Mouse (Mus musculus) frontal cortex, postnatal 14 days (tissue): ENCODE measurements around the gene Fbxl2.
A peak's percentile ranks its signal among the peaks of the same experiment; 100 is the strongest.
"Not testable (repeated sequence)": the region's sequence is repeated elsewhere in the genome, so short reads cannot be mapped to it uniquely, and the experiment has no call there.

Experiments
- DNase-seq, 2 experiments: peaks; one replicate each; pipeline ENCODE4 v3.0.0; 2022; ENCODE audit warnings: low spot score in 2 of 2

Gene Fbxl2

DNA sequence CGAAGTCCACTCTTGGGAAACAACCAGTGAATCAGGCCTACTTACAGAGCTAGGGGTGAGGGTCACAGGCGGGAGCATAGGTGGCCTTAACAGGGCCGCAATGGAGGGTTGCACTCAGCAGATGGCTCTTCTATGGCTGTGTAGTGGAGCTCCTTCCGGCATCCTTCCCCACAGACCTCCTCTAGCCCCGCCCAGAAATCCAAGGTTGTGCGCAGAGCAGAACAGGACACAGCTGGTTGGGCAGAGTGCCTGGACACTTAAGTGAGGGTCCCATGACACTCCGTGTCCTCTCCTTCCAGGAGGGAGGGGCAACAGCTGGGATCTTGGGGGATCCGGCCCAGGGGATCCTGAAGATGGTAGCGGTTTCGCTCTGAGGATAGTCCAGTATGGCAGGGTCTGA, at the start of gene Fbxl2:
Gene Fbxl2, minus strand, starts transcription at position 164 of the 400 bp plus-strand sequence.
- no peak for DNase-seq

DNA sequence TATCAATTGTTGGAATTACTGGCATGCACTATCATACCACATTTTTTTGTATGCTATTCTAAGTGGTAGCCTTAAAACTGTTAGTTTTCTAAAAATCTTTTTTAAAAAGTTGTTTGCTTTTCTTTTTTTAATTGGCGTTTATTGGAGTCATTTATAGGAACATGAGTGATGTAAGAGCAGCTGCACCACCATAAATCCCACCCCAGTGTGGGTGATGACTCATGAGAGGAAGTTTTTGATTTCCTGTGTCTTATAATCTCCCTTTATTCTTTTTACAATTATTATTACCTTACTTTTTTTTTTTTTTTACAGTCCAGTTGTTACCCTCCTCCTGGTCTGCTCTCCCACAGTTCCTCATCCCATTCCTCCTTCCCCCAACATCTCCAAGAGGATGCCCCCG, 48.9 kb upstream of the Fbxl2 start:
- no peak for DNase-seq

DNA sequence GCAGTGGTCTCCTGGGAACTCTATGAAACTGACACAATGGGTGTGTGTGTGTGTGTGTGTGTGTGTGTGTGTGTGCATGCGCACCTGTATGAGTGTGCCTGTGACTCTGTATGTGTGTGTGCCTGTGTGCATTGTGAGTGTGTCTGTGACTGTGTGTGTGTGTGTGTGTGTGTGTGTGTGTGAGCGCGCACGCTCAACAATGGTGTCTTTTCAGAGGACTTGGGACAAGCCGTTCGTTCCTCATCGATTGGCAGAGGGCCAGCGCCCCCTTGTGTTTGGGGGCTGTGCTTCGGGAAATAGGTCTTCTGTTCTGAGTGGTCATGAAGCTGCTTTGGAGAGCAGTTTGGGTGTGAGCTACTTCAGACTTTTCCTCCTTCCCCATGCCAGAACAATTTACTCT, 46.2 kb upstream of the Fbxl2 start:
- peak in 1 of 2 experiments; percentile 31 for DNase-seq

GRCm38 (mm10) chr9:114088885-114089284, 42.9 kb upstream of the Fbxl2 start:
- DNase-seq: not testable (repeated sequence)

- DNase-seq: no peak
These were observed 41.3 kb upstream of the Fbxl2 start for GRCm38 (mm10) chr9:114087106-114087815.

- DNase-seq: no peak
These were observed 40.4 kb upstream of the Fbxl2 start for GRCm38 (mm10) chr9:114086422-114086821.

DNA sequence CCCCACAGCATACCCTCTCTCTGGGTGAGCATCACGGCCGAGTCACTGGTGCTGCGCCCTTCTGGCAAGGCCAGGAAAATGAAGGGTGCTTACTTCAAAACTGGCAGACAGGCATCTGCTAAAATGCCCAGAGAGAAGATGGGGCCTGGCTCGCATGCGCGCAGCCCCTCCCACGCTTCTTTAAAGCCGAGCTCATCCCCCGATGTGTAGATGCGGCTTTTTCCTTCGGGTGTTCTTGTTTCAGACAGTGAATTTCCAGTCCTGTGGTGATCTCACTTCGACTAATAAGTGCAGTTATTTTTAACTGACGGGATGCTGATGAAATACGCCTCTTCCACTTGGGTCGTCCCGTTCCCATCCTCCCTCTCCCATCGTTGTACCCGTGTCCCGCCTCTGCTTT, 27.7 kb upstream of the Fbxl2 start:
- peak in 1 of 2 experiments; percentile 19 for DNase-seq

GRCm38 (mm10) chr9:114069372-114069771, 23.4 kb upstream of the Fbxl2 start:
- DNase-seq: no peak

GRCm38 (mm10) chr9:114068494-114069053, 22.6 kb upstream of the Fbxl2 start:
- no peak for DNase-seq

DNA sequence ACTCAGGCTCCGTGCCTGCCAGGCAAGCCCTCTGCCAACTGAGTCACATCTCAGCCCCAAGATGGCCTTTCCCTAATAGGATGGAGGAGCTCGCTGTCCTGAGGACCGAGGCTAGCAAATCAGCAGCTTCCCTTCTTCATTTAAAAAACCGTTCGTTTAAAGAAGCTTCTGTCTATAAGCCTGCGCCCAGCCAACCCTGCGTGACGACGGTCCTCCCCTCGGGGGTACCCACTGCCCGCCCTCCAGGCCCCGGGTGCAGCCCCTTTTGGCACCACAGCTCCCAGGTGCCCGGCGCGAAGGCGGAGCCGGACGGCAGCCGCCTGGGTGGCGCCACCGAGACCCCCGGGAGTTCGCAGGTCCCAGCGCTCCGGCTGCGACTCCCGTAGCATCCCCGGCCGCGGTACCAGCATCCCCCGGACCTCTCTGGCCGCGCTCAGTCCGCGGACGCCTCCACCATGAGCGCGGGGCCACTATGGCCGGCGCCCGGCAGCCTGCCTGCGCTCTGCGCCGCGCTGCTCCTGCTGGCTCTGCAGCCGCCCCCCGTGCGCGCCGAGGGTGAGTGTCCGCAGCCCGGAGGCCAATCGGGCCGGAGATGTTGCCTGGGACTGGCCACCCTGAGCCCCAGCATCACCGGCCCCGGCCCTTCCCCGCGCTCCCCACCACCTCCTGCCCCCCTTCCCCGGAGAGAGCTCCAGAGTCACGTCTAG, 11.3 kb upstream of the Fbxl2 start, which contains the start of gene Susd5:
Gene Susd5, plus strand, starts transcription at position 51 of the 707 bp plus-strand sequence.
- no peak for DNase-seq

DNA sequence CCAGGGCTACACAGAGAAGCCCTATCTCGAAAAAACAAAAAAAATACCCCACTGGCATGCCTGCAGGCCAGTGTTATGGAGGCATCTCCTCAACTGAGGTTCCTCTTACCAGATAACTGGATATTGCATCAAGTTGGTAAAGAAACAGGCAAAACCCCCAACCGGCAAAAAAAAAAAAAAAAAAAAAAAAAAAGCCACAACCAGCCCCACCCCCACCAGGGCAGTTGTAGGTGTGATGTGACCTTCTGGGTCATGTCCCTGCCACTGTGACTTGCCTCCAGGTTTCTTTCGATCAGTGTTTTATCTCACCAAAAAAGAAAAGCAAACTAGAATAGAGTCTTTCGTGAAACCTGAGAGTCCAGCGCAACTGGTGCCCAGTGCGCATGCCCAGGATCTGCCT, 6.9 kb upstream of the Fbxl2 start:
- no peak for DNase-seq

DNA sequence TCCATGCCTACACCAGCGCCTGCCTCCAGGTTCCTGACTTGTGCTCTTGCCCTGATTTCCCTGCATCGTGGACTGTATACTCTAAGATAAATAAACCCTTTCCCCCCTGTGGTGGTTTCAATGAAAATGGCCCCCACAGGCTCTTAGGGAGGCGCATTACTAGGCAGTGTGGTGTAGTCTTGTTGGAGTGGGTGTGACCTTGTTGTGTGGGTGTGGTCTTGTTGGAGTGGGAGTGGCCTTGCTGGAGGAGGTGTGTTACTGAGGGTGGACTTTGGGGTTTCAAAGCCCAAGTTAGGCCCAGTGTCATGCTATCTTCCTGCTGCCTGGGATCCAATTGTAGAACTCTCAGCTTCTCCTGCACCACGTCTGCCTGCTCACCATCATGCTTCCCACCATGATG, 6.0 kb upstream of the Fbxl2 start:
- no peak for DNase-seq

DNA sequence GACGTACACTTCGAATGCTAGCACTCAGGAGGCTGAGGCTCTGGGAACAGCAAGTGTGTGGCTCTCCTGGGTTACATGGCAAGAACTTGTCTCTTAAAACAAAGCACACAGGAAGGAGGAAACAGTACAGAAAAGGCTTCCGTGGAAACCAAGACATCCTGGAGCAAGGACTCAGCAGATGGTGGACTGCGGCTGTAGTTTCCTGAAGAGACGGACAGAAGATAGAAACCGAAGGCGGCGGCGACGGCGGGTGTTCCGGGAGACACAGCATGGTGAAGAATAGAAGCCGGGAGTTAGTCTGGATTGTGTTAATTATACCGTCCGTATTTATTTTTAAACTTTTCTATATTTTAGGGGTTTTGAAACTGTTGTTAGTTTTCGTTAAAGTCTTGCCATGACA, 4.8 kb upstream of the Fbxl2 start:
- peak in 1 of 2 experiments; percentile 25 for DNase-seq

GRCm38 (mm10) chr9:114050106-114050505, 4.1 kb upstream of the Fbxl2 start:
- DNase-seq: no peak

DNA sequence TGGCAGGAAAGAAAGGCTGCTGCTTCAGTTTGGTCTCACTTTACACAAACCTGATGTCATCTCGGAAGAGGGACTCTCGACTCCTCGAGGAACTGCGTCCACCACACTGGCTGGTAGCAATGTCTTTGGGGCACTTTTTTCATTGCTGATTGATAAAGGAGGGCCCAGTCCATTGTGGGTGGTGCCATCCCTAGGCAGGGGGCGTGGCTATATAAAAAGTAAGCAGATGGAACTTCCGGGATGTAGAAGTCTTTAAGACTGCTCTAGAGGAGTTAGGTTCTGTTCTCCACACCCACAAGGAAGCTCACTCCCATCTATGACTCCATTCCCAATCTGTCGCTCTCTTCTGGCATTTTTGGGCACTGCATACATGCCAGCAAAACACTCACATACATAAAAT, 685 bp upstream of the Fbxl2 start:
- no peak for DNase-seq

DNA sequence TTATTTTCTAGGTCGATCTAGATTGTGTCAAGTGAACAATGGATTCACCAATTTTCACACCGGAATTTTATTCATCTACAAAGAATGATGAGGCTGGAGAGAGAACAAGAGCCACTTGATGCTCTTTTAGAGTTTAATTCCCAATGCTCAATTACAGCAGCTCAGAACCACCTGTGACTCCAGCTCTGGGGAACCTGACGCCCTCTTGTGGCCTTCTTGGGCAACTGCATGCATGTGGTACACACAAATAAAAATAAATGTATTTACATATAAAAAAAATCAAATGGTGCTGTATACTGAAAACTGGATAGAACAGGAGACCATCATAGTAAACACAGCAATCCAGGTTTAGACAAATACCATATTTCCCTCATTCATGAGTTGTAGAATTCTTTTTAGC, 1.5 kb downstream of the Fbxl2 start:
- no peak for DNase-seq

DNA sequence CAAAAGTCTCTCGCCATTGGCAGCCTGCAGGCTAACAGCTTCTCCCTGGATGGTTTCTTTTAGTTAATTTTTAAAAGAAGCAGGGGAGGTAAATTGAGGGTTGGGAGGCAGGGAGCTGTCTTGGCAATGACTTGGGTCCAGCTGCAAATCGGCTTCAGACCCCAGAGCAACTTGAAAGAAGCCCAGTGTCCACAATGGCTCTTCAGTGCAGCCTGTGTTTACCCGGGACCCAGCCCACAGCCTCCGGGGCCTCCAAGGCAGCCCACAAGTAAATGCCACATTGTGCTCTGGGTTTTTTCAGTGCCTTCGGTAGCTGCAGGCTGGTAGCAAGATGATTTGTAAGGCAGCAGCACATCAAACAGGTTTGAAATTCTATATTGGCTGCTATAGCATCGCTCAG, 3.5 kb downstream of the Fbxl2 start:
- peak; percentile 14 to 18 for DNase-seq

GRCm38 (mm10) chr9:114040945-114041344, 5.0 kb downstream of the Fbxl2 start:
- no peak for DNase-seq

DNA sequence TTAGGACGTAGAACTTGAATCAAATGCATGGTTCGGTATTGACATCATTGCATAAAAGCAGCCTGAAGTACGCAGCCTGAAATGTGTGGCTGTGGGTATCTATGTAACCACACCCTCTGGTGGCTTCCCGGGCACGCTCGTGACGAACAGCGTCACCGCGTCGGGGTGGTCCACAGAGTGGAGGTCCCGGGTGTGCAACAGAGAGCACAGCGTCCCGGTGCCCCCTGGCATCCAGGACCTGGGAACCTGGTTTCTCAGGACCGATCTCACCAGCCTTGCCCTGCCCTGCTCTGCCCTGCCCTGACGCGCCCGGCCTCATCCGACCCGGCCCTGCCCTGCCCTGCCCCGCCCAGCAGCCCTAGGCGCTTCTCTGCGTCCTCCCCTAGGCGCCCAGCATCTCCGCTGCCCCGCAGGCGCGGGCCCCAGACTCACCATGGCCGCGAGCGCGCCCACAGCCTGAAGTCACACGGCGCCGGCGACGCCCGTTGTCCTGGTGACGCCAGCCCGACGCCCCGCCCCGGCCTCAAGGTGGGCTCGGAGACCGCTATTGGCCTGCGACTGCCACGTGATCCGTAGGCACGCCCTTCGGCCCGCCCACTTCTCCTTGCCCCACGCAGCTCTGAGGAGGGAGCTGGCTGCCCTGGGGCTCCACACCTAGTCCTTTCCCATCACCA, 19.6 kb downstream of the Fbxl2 start:
- DNase-seq: peak; percentile 81 to 82

DNA sequence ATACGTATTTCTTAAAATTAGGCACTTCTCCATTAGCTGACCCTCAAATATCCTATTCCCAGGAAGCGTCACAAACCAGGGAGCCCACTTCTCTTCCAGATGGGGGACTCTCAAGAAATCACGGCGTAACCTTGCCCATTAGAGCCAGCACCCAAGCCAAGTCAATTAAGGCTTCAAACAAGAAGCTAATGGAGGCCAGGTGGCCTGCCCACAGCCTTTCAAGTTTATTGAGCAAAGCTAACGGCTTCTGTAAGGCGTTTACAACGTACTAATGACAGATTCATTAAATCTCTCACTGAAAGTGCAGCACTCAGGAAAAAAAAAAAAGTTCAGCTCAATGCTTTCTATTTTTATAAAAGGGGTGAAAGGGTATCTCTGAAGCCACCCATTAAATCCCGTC, 20.1 kb downstream of the Fbxl2 start:
- DNase-seq: no peak

GRCm38 (mm10) chr9:114025182-114025581, 20.8 kb downstream of the Fbxl2 start:
- DNase-seq: no peak

DNA sequence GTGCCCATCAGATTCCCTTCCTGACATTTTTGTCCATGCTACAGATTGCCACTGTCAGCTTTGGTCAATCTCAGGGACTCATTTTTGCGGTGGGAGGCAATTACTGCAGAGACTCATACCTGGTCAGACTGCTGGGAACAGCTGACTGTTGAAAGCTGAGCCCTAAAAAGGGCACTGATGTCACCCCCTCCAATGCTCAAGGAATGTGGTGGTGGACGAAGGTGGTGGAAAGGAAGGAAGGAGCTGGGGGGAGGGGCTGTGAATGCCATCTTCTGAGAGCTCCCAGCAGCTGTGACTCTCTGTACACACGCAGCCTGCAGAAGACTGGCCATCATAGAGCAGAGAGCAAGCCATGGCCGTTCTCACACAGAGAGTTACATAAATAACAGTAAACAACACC, 23.9 kb downstream of the Fbxl2 start:
- DNase-seq: no peak
